Mouse (Mus musculus): ENCODE results near the gene Lingo2.

DNA sequence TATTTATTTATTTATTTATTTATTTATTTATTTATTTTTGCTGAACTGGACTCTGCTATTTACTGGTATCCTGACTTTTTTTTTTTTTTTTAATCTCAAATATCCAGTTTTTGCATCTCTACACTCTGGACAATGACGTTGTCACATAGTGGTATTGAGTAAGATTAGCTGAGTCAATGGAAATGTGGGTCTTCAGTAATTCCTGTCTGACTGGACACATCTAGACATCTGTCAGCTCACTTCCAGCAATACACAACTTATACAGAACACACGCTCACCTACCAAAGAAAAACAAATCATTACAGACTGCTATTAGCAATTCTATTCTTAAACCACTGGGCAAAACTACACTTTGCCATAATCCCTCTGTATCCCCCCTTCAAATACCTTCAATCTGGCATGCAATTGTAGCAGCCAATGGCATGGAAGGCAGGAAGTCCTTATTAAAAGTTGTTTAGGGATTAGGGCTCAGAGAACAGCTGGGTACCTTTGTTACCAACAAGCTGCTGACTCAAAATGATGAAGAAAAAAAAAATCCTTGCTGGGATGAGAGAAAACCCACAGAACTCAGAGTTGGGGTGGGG, 1144.6 kb downstream of the Lingo2 start:
- no peak for TF ChIP-seq CTCF (conservative IDR thresholded peaks at IDR 0.05 in 1 of 2, IDR thresholded peaks at IDR 0.05 in 1 of 2; ENCODE audit: low read depth in 2 of 2, low read length in 2 of 2)
- no peak for TF ChIP-seq POLR2A (IDR thresholded peaks at IDR 0.05; ENCODE audit: low read depth, low read length)
- TF ChIP-seq EP300 (IDR thresholded peaks at IDR 0.05; ENCODE audit: low read length), result no peak
- TF ChIP-seq MAFK (IDR thresholded peaks at IDR 0.05; ENCODE audit: insufficient replicate concordance, low read length), result no peak
- TF ChIP-seq MXI1 (IDR thresholded peaks at IDR 0.05; ENCODE audit: low read depth, low read length), result no peak
- TF ChIP-seq CHD2 (IDR thresholded peaks at IDR 0.05; ENCODE audit: low read length), result no peak
